Mouse (Mus musculus) kidney, embryonic 16.5 days (tissue): ENCODE results near the gene Vmn2r41. TPM values are rescaled to one million over a fixed set of nuclear protein-coding genes. Genes with fewer than 3 reads are reported as not detected.
"Not testable (repeated sequence)": the region's sequence is repeated elsewhere in the genome, so short reads cannot be mapped to it uniquely, and the experiment has no call there.

ENCODE experiments used
- ATAC-seq: fragments of 200-750 bp; cut with Nextera tagmentation; 2 replicates; pipeline ENCODE4 v1.8.0; 2017; ENCODE audit warnings: moderate TSS enrichment; ENCODE audit not compliant: low FRiP score, low TSS enrichment
- H3K27ac ChIP-seq: fragments of 300-500 bp; sonication (generic); 2 replicates; pipeline ENCODE4 v1.5.1; 2014; ENCODE audit warnings: low read length
- H3K27me3 ChIP-seq: fragments of 300-500 bp; sonication (generic); 2 replicates; pipeline ENCODE4 v1.6.1; 2014; ENCODE audit warnings: low read length, control low read depth, mixed read lengths; ENCODE audit not compliant: insufficient read depth
- H3K36me3 ChIP-seq: fragments of 300-500 bp; sonication (generic); 2 replicates; pipeline ENCODE4 v1.6.1; 2014; ENCODE audit warnings: low read length, control low read depth, mixed read lengths; ENCODE audit not compliant: insufficient read depth
- H3K4me1 ChIP-seq: fragments of 300-500 bp; sonication (generic); 2 replicates; pipeline ENCODE4 v1.6.1; 2014; ENCODE audit warnings: low read length, control low read depth, mixed read lengths; ENCODE audit not compliant: insufficient read depth
- H3K4me2 ChIP-seq: fragments of 300-500 bp; sonication (generic); replicated peaks from 2 replicates; pipeline ENCODE4 v1.6.1; 2014; ENCODE audit warnings: low read depth, low read length
- H3K4me3 ChIP-seq: fragments of 300-500 bp; sonication (generic); 2 replicates; pipeline ENCODE4 v1.5.1; 2014; ENCODE audit warnings: mild to moderate bottlenecking, low read length
- H3K9ac ChIP-seq: fragments of 300-500 bp; sonication (generic); replicated peaks from 2 replicates; pipeline ENCODE4 v1.6.1; 2014; ENCODE audit warnings: low read length
- H3K9me3 ChIP-seq: fragments of 300-500 bp; sonication (generic); 2 replicates; pipeline ENCODE4 v1.6.1; 2016; ENCODE audit warnings: low read length, control low read depth
- WGBS: fragments of 180-500 bp; shearing (Covaris S2); extraction: QIAGEN DNeasy Blood & Tissue Kit; methylation state at CpG from one replicate; pipeline ENCODE4 v1.1.7; 2014; 5-methylcytosine and 5-hydroxymethylcytosine counted together
- polyA plus RNA-seq: library from polyadenylated mRNA; unstranded; fragments of >200 nt; fragmentation: Nextera tagmentation; extraction: Ambion mirVana; gene quantifications from 2 replicates; pipeline ENCODE4 v1.2.1, GENCODE M21; 2015

The Vmn2r41 gene
- polyA plus RNA-seq = not detected in 2 replicates

DNA sequence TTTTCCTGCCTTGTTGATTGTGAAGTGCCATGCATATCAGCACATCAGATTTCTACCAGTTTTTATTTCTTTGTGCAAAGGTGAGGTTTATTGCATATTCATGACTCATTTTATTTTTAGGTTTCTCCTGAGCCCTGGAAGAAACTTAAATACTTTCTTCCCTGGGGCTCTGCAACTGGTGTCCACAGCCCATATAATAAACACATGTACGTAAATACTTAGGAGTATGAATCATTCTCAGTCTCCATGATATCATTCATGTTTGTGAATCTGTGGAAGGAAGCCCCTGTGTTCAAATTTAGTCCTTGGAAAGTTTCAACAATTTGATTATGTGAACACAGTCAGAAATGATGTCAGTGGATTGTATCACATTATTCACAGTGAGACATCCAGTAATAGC lies at the start of gene Vmn2r41:
TSS of gene Vmn2r41 (minus strand) at position 101 of the 400 bp plus-strand sequence.
- WGBS = no CpG with 5 or more reads among the region's 1 CpGs
- ATAC-seq, H3K4me2 ChIP-seq, H3K27me3 ChIP-seq, H3K9me3 ChIP-seq, H3K36me3 ChIP-seq, H3K27ac ChIP-seq, H3K4me1 ChIP-seq, H3K9ac ChIP-seq, H3K4me3 ChIP-seq: not testable (repeated sequence)

DNA sequence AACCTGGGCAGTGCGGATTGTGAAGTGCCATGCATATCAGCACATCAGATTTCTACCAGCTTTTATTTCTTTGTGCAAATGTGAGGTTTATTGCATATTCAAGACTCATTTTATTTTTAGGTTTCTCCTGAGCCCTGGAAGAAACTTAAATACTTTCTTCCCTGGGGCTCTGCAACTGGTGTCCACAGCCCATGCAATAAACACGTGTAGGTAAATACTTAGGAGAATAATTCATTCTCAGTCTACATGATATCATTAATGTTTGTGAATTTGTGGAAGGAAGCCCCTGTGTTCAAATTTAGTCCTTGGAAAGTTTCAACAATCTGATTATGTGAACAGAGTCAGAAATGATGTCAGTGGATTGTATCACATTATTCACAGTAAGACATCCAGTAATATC lies 38.8 kb upstream of the Vmn2r41 start, which contains the start of gene Vmn2r42:
TSS of gene Vmn2r42 (minus strand) at position 101 of the 400 bp plus-strand sequence.
- no CpG with 5 or more reads among the region's 2 CpGs for WGBS
- not testable (repeated sequence) for H3K27me3 ChIP-seq, H3K9me3 ChIP-seq, H3K36me3 ChIP-seq, H3K9ac ChIP-seq, H3K4me3 ChIP-seq, ATAC-seq, H3K27ac ChIP-seq, H3K4me2 ChIP-seq, H3K4me1 ChIP-seq

DNA sequence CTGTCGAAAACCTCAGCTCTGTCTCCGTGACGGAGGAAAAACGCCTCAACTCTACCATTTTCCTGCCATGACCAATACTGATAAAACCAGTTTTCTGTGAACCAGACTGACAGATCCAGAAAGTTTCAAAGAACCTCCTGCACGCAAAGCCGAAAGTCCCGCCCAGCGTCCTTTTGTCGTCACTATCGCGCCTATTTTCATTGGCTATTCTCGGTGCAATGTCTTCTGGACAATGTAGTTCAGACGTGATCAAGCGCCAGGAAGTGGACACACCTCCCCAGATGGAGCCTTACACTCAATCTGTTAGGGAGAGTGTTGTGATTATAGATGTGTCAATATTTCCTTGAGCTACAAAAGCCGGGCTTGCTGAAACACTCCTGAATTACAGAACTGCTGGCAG lies 68.6 kb downstream of the Vmn2r41 start:
- H3K27me3 ChIP-seq, H3K4me2 ChIP-seq, H3K4me1 ChIP-seq, H3K27ac ChIP-seq, H3K9me3 ChIP-seq, H3K36me3 ChIP-seq, H3K4me3 ChIP-seq, H3K9ac ChIP-seq, ATAC-seq: not testable (repeated sequence)
- WGBS = 39% methylated on average over 11 of the region's 15 CpGs

Other genes with a start within 250 kb of the Vmn2r41 start
- gene Vmn2r42, start 38.7 kb upstream of the Vmn2r41 start, polyA plus RNA-seq = not detected in 2 replicates
- gene Vmn2r43, start 98.9 kb upstream of the Vmn2r41 start, polyA plus RNA-seq = not detected in 2 replicates
- gene Vmn2r44, start 221.7 kb upstream of the Vmn2r41 start, polyA plus RNA-seq = not detected in 2 replicates